Mouse (Mus musculus): ENCODE results near the gene Gcfc2. TPM values are rescaled to one million over a fixed set of nuclear protein-coding genes. Genes with fewer than 3 reads are reported as not detected.

The Gcfc2 gene
- polyA plus RNA-seq (2015; fragmentation: Nextera tagmentation; extraction: Ambion mirVana): 4.8 and 5.1 TPM in 2 replicates

DNA sequence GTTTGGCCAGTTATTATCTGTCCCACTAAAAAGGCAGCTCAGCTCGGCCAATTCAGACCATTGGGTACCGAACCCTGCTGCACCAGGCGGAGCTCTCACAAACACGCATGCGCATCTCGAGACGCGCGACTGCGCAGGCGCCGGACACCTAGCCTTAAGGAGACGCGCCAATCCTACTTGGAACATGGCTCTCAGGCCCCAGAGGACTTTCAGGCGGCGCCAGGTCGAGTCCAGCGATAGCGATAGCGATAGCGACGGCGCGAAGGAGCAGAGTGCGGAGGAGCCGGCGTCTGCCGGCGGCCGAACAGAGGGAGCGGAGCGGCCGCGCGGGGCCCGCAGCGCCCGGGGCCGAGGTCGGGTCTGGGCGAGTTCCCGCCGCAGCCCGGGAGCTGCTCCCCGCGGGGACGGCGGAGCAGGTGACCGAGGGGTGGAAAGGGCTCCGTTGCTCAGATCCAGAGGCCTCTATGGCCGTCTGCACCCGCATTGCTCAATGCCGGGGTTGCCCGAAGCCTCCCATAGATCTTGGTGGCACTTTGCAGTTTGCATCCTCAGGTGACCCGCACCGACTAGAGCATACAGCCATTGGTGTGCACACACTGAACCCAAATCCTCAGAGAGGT, at the start of gene Gcfc2:
Gcfc2 (plus strand) TSS at position 147 of the 620 bp plus-strand sequence.
- Histone ChIP-seq H3K4me3 (peak within 1 kb of the TSS; percentile 83), H3K27me3 (replicated peaks) (no peaks in the 10 kb centered on the region), H3K9ac (peak within 1 kb of the TSS; percentile 93), H3K36me3 (peaks cover 32% of the 10 kb centered on the region), H3K4me2 (peak within 1 kb of the TSS; percentile 83), H3K4me1 (peaks cover 20% of the 10 kb centered on the region), H3K27ac (replicated peaks) (peak within 1 kb of the TSS; percentile 74), H3K9me3 (no peaks in the 10 kb centered on the region)
- WGBS: under 1% methylated on average over 56 of the region's 56 CpGs
- peak; percentile 79; the same call in 1 of the 2 replicates for ATAC-seq (ENCODE audit: extremely low read depth, insufficient number of reproducible peaks, low FRiP score, low TSS enrichment)

DNA sequence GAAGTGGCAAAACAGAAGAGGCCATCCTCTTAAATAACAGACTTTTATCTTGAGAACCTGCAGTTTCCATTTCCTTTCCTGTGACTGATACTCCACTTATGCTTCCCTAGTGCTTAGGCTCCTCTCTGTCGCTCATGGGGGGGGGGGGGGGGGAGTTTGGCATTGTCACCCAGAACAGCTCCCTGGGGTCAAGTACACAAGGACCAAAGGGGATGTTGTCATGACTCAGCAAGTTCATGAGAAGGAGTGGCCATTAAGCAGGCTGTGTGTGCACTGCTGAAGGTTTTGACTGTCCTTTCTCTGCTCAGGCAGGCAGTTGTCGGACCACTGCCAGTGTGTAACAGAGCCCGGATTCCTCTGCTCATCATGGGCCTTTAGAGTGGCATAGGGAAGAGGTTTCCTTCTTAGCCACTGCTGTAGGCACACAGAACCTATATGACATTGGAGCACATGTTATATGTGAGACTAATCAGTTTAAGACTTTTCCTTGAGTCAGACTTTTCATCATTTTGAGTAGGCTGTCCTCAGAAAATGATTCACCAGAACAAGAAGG, 27.7 kb upstream of the Gcfc2 start:
- Histone ChIP-seq H3K36me3 (no peaks in the 10 kb centered on the region), H3K9me3 (no peaks in the 10 kb centered on the region), H3K27ac (replicated peaks) (no peak overlapping the region), H3K9ac (no peak overlapping the region), H3K4me2 (no peak overlapping the region), H3K4me3 (no peak overlapping the region), H3K27me3 (replicated peaks) (no peaks in the 10 kb centered on the region), H3K4me1 (no peaks in the 10 kb centered on the region)
- no peak for ATAC-seq (ENCODE audit: extremely low read depth, insufficient number of reproducible peaks, low FRiP score, low TSS enrichment)
- 42% methylated on average over 3 of the region's 3 CpGs for WGBS

DNA sequence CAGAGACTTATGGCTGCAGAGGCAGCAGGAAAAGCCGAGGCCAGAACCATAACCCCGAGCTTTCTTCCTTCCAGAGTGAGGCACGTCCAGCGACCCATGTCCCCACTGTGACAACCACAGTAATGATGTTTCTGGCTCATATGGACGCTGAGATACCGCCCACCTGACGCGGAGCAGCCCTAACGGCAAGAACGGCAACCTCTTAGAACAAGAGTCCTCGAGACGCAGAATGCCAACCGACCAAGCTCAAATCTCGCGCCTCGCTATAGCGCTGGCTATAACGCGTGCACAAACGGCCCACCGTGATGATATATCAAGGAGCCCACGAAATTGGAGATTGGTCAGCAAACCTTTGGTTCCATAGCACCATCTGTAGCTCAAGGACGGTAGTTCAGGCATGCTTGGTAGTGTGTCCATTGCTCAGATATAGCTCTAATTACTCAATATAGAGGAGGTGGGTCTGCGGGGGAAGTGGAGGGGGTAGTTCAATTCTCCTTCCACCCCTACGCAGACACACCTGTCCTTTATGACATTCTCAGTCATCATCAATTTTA, 13.1 kb upstream of the Gcfc2 start:
- Histone ChIP-seq H3K27me3 (replicated peaks) (no peaks in the 10 kb centered on the region), H3K4me1 (no peaks in the 10 kb centered on the region)
- 76% methylated on average over 25 of the region's 25 CpGs for WGBS

DNA sequence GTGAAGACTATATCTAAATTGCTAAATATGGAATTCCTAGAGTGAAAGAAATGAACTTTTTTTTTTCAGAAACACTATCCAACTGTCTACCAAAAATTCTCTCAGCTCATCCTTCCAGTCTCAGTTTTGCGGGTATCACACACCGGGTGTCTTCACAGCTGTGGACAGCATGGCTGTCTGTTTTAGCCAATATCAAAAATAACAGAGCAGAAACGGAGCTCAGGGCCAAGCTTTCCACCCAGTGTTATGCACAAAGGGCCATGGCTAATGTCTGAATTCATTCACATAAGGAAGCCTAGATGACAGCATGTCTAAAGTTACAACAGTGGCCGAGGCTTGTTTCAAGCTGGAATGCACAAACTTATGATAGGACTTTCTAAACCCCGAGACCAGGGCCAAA, 12.2 kb upstream of the Gcfc2 start:
- H3K27ac ChIP-seq (replicated peaks): no peak overlapping the region
- WGBS: 61% methylated on average over 5 of the region's 5 CpGs
- H3K4me3 ChIP-seq: no peak overlapping the region
- ATAC-seq (ENCODE audit: extremely low read depth, insufficient number of reproducible peaks, low FRiP score, low TSS enrichment): no peak
- H3K27me3 ChIP-seq (replicated peaks): no peaks in the 10 kb centered on the region
- H3K9me3 ChIP-seq: no peaks in the 10 kb centered on the region
- no peaks in the 10 kb centered on the region for H3K36me3 ChIP-seq
- no peak overlapping the region for H3K9ac ChIP-seq
- H3K4me2 ChIP-seq: no peak overlapping the region
- no peaks in the 10 kb centered on the region for H3K4me1 ChIP-seq

More for the DNA sequence above, 13.1 kb upstream of the Gcfc2 start:
- no peak overlapping the region for H3K4me2 ChIP-seq
- no peaks in the 10 kb centered on the region for H3K36me3 ChIP-seq
- H3K9me3 ChIP-seq: no peaks in the 10 kb centered on the region
- H3K4me3 ChIP-seq: no peak overlapping the region
- H3K9ac ChIP-seq: no peak overlapping the region
- no peak for ATAC-seq (ENCODE audit: extremely low read depth, insufficient number of reproducible peaks, low FRiP score, low TSS enrichment)
- no peak overlapping the region for H3K27ac ChIP-seq (replicated peaks)

DNA sequence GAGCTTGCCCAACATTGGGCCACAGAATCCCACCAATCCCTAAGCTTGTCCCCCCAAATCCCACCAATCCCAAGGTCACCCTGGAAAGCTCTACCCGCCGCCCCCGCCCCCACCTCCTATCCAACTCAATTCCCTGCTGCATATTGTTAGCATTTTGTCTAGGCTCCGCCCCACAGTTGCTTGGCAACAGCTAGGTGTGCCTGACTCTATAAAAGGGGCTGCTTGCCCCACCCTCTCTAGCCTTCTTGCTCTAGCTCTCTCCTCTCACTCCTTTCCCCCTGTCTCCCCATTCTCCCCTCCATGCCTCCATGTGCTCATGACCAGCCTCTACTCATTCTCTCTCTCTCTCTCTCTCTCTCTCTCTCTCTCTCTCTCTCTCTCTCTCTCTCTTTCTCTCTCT, 11.8 kb upstream of the Gcfc2 start:
- Histone ChIP-seq H3K4me1 (no peaks in the 10 kb centered on the region), H3K27me3 (replicated peaks) (no peaks in the 10 kb centered on the region), H3K9me3 (no peaks in the 10 kb centered on the region), H3K4me3 (no peak overlapping the region), H3K9ac (no peak overlapping the region), H3K4me2 (no peak overlapping the region), H3K27ac (replicated peaks) (no peak overlapping the region), H3K36me3 (no peaks in the 10 kb centered on the region)
- no peak for ATAC-seq (ENCODE audit: extremely low read depth, insufficient number of reproducible peaks, low FRiP score, low TSS enrichment)
- WGBS: 82% methylated on average over 4 of the region's 4 CpGs

DNA sequence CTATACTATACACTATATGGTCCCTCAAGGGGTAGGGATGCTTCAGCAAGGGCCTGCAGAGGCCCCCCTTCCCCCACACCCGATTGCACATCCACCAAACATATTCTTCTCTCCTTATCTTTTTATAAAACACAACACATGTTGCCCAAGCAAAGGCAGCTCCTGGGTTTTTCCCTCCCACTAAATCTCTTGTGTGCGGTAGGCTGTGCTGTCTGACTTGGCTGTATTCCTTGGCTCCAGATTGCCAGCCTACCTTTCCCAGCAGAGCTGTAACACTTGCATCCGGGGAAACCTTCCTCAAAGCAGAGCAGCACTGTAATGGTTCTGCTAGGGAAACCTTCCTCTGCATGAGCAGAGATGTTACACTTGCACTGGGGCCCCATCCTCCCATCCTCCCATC, 11.3 kb upstream of the Gcfc2 start:
- H3K36me3 ChIP-seq: no peaks in the 10 kb centered on the region
- 72% methylated on average over 3 of the region's 3 CpGs for WGBS
- no peak for ATAC-seq (ENCODE audit: extremely low read depth, insufficient number of reproducible peaks, low FRiP score, low TSS enrichment)
- no peak overlapping the region for H3K9ac ChIP-seq
- no peak overlapping the region for H3K4me3 ChIP-seq
- no peak overlapping the region for H3K4me2 ChIP-seq
- H3K4me1 ChIP-seq: no peaks in the 10 kb centered on the region
- H3K27me3 ChIP-seq (replicated peaks): no peaks in the 10 kb centered on the region
- no peaks in the 10 kb centered on the region for H3K9me3 ChIP-seq
- H3K27ac ChIP-seq (replicated peaks): no peak overlapping the region

DNA sequence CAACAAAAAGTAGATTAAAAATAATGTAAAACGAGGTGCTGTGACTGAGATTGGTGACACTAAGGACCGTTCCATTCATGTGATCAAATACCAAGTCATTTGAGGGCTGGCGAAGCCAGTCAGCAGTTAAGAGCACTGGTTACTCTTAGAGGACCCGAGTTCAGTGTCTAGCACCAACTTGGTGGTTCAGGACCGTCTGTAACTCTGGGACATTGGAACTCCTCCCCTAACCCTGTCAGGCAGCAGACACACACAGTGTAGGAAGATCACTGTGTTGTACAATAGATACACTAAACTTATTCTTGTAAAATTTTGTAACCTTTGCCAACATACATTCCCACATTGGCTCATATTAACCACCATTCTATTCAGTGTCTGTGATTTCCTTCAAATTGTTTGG, 835 bp downstream of the Gcfc2 start:
- ATAC-seq (ENCODE audit: extremely low read depth, insufficient number of reproducible peaks, low FRiP score, low TSS enrichment): no peak
- no peak overlapping the region for H3K27ac ChIP-seq (replicated peaks)
- peak overlapping the region; percentile 93 for H3K9ac ChIP-seq
- no peaks in the 10 kb centered on the region for H3K9me3 ChIP-seq
- H3K27me3 ChIP-seq (replicated peaks): no peaks in the 10 kb centered on the region
- H3K36me3 ChIP-seq: peaks cover 38% of the 10 kb centered on the region
- H3K4me1 ChIP-seq: peaks cover 20% of the 10 kb centered on the region
- H3K4me2 ChIP-seq: peak overlapping the region; percentile 83
- peak overlapping the region; percentile 83 for H3K4me3 ChIP-seq
- WGBS: 18% methylated on average over 5 of the region's 5 CpGs

DNA sequence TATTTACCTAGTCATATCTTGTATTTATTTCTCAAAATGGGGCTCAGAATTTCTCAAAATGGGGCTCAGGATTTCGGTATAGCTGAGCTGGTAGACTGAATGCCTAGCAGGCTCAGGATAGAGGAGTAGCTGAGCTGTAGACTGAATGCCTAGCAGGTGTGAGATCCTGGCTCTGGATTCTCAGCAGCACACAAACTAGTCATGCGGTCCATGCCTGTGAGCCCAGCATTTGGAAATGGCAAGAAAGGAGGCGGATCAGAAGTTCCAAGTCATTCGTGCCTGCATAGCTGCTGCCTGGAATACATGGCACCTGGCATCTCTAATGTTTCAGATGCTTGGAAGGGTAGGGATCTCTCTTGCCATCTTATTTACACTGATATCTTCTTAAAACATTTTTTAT, 5.9 kb downstream of the Gcfc2 start:
- 87% methylated on average over 4 of the region's 4 CpGs for WGBS
- H3K27ac ChIP-seq (replicated peaks): no peak overlapping the region

DNA sequence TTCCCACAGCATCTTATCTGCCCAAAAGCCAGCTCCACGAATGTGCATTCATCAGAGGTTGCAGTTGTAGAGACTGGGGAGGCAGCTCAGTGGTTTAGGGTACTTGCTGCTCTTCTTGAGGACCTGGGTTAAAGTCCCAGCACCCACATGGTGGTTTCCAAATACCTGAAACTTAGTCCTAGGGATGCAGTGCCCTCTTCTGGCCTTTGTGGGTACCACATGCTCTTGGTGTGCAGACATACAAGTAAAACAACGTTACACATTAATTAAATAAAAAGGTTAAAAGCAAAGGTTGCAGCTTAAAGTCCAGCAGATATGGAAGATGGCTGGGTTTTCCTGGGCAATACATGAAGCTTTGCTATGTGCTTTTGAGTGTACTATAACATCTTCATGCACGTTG, 9.8 kb downstream of the Gcfc2 start:
- Histone ChIP-seq H3K27ac (replicated peaks) (no peak overlapping the region), H3K4me3 (no peak overlapping the region), H3K9me3 (no peaks in the 10 kb centered on the region), H3K9ac (no peak overlapping the region), H3K4me1 (no peaks in the 10 kb centered on the region), H3K4me2 (no peak overlapping the region), H3K27me3 (replicated peaks) (no peaks in the 10 kb centered on the region), H3K36me3 (peaks cover 90% of the 10 kb centered on the region)
- WGBS: 95% methylated on average over 3 of the region's 3 CpGs
- no peak for ATAC-seq (ENCODE audit: extremely low read depth, insufficient number of reproducible peaks, low FRiP score, low TSS enrichment)

More for the DNA sequence above, 5.9 kb downstream of the Gcfc2 start:
- Histone ChIP-seq H3K4me2 (no peak overlapping the region), H3K36me3 (peaks cover 84% of the 10 kb centered on the region), H3K4me3 (no peak overlapping the region), H3K4me1 (peaks cover 10% of the 10 kb centered on the region), H3K27me3 (replicated peaks) (no peaks in the 10 kb centered on the region), H3K9me3 (no peaks in the 10 kb centered on the region), H3K9ac (no peak overlapping the region)
- no peak for ATAC-seq (ENCODE audit: extremely low read depth, insufficient number of reproducible peaks, low FRiP score, low TSS enrichment)

DNA sequence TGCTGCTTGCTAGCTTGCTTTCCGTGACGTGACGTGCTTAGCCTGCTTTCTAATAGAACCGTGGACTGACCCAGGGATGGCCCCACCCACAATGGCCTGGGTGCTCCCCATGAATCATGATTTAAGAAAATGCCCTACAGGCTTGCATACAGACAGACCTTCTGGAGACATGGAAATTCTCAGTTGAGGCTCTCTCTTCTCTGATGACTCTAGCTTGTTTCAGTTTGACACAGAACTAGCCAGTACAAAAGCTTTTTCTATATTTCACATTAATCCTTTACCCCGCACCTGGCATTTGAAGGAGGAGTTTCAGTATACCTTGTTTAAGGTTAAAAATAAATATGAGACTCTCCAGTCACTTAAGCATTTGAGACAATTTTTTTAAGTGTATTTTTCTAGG, 18.2 kb downstream of the Gcfc2 start:
- 87% methylated on average over 5 of the region's 5 CpGs for WGBS
- no peak for ATAC-seq (ENCODE audit: extremely low read depth, insufficient number of reproducible peaks, low FRiP score, low TSS enrichment)
- Histone ChIP-seq H3K4me3 (no peak overlapping the region), H3K4me1 (no peaks in the 10 kb centered on the region), H3K4me2 (no peak overlapping the region), H3K9me3 (no peaks in the 10 kb centered on the region), H3K9ac (no peak overlapping the region), H3K36me3 (peaks cover 94% of the 10 kb centered on the region), H3K27ac (replicated peaks) (no peak overlapping the region), H3K27me3 (replicated peaks) (no peaks in the 10 kb centered on the region)

DNA sequence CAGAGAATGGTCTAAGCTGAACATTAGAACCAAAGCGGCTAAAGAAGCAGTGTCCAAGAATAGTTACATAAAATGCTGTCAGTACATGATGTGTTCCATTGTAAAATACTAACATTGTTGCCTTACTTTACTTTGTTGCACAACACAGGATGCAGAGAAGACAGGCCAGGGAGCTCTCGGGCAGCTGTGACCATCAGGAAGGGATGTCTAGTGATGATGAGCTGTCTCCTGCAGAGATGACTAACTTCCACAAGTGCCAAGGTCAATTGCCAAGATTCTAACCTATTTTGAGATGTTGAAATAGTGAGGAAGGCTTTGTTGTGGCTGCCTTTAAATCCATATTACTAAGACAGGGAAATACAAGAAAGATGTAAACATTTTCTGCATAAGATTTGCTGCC, 19.8 kb downstream of the Gcfc2 start:
- Histone ChIP-seq H3K36me3 (peaks cover 95% of the 10 kb centered on the region), H3K4me1 (no peaks in the 10 kb centered on the region)
- WGBS: 83% methylated on average over 2 of the region's 2 CpGs

DNA sequence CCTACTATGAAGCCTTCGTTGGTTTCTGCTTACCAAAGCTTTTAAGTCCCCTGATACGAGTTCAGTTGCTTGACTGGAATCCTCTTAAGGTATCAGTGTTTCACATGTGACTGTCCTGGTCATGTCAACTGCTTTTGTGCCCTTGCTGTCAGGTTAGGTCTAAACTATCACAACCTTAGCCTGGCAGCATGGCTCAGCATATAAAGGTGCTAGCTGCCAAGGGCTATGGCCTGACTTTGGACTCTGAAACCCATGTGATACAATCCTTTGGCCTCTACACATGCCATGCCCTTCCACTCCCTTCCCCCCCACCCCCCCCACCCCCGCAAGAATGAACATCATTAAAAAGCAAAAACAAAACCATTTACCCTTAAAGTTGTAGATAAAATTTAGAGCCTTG, 21.0 kb downstream of the Gcfc2 start:
- ATAC-seq (ENCODE audit: extremely low read depth, insufficient number of reproducible peaks, low FRiP score, low TSS enrichment): no peak
- Histone ChIP-seq H3K27ac (replicated peaks) (no peak overlapping the region), H3K4me2 (no peak overlapping the region), H3K27me3 (replicated peaks) (no peaks in the 10 kb centered on the region), H3K4me1 (no peaks in the 10 kb centered on the region), H3K9me3 (no peaks in the 10 kb centered on the region), H3K9ac (no peak overlapping the region), H3K36me3 (peaks cover 99% of the 10 kb centered on the region), H3K4me3 (no peak overlapping the region)
- WGBS: 80% methylated on average over 3 of the region's 3 CpGs

More for the DNA sequence above, 19.8 kb downstream of the Gcfc2 start:
- no peak for ATAC-seq (ENCODE audit: extremely low read depth, insufficient number of reproducible peaks, low FRiP score, low TSS enrichment)
- Histone ChIP-seq H3K9ac (no peak overlapping the region), H3K4me2 (no peak overlapping the region), H3K9me3 (no peaks in the 10 kb centered on the region), H3K4me3 (no peak overlapping the region), H3K27me3 (replicated peaks) (no peaks in the 10 kb centered on the region), H3K27ac (replicated peaks) (no peak overlapping the region)
